Mouse (Mus musculus) thymus, adult 2 months (tissue): ENCODE results near the gene Ndst2. TPM values are rescaled to one million over a fixed set of nuclear protein-coding genes. Genes with fewer than 3 reads are reported as not detected.

Experiments
- DNase-seq: peaks from one replicate; pipeline ENCODE4 v3.0.0; 2021
- H3K27ac ChIP-seq: fragments of 200-500 bp; 2 replicates; pipeline ENCODE4 v1.5.1; 2012; ENCODE audit warnings: low read length, control low read depth; ENCODE audit not compliant: control insufficient read depth, insufficient read depth
- H3K27me3 ChIP-seq: fragments of 200-500 bp; 2 replicates; pipeline ENCODE4 v1.6.1; 2012; ENCODE audit warnings: mild to moderate bottlenecking, low read length, moderate library complexity, mixed read lengths; ENCODE audit not compliant: control insufficient read depth, insufficient read depth
- H3K36me3 ChIP-seq: fragments of 200-500 bp; 2 replicates; pipeline ENCODE4 v1.6.1; 2012; ENCODE audit warnings: mild to moderate bottlenecking, low read length, moderate library complexity; ENCODE audit not compliant: control insufficient read depth, insufficient read depth
- H3K4me1 ChIP-seq: fragments of 200-500 bp; replicated peaks from 2 replicates; pipeline ENCODE4 v1.6.1; 2012; ENCODE audit warnings: low read length; ENCODE audit not compliant: control insufficient read depth, insufficient read depth
- H3K4me3 ChIP-seq: fragments of 200-500 bp; 2 replicates; pipeline ENCODE4 v1.5.1; 2012; ENCODE audit warnings: mild to moderate bottlenecking, low read length, control low read depth, moderate library complexity; ENCODE audit not compliant: control insufficient read depth, insufficient read depth
- CTCF ChIP-seq: fragments of 200-500 bp; IDR thresholded peaks from 2 replicates; pipeline ENCODE4 v1.5.1; 2012; ENCODE audit warnings: mild to moderate bottlenecking, control low read depth, low read length, moderate library complexity, borderline replicate concordance; ENCODE audit not compliant: control insufficient read depth, poor library complexity, insufficient read depth; ENCODE audit errors: extremely low read depth
- POLR2A ChIP-seq: fragments of 200-500 bp; IDR thresholded peaks from 2 replicates; pipeline ENCODE4 v1.6.1; 2012; ENCODE audit warnings: mild to moderate bottlenecking, low read length, control low read depth, moderate library complexity; ENCODE audit not compliant: control insufficient read depth, poor library complexity, insufficient read depth; ENCODE audit errors: extremely low read depth
- WGBS: fragments of 180-500 bp; shearing (Covaris S2); methylation state at CpG from one replicate; pipeline ENCODE4 v1.1.7; 2018; 5-methylcytosine and 5-hydroxymethylcytosine counted together
- polyA plus RNA-seq: library from polyadenylated mRNA; depleted of rRNA; stranded (reverse); fragments of >200 nt; gene quantifications from 2 replicates; pipeline ENCODE4 v1.2.3, GENCODE M21; 2012; rRNA removed

Ndst2 gene
- 42.2 and 46.2 TPM in 2 replicates for polyA plus RNA-seq

DNA sequence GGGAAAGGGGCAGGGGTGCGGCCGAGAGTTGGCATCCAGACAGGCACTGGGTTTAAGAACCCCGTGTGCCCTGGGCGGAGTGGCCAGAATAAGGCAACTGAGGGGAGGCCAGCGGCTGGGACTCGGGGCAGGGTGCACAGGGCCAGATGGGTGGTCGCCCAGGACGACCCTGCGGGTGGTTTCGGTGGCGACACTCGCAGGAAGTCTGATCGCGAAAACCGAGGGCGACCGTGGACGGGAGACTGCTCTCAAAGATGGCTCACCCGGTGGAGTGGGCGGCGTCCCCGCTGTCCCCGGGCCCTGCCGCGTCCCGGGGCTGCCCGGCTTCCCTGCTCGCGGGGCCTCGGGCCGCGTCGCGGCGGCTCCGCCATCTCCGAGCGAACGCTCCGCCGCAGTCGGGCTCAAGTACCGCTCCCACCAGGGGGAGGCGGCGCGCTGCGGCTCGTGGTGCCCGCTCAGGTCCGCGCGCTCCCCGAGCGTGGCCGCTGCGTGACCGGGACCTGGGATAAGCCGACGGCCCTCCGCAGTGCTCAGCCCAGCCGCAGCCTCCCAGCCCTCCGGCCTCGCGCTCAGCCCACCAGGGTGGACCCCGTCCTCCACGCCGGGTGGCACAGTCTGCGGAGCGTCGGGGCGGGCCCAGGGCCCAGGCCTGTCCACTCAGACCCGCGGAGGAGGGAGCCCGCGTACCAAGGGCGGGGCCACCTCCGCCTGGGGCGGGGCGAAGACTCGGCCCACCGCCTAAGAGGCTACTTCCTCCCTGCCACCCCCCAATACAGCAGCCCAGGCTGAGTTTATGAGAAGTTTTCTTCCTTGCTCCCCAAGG is at the start of gene Ndst2:
TSS of gene Ndst2 (minus strand) at position 611 of the 823 bp plus-strand sequence.
- Histone ChIP-seq H3K4me1 (peaks cover 7% of the 10 kb centered on the region), H3K27me3 (no peaks in the 10 kb centered on the region), H3K36me3 (0 out of 2 replicates have a peak, but pooled peaks cover 3% of the 10 kb centered on the region), H3K27ac (no peak within 1 kb of the TSS), H3K4me3 (peak within 1 kb of the TSS; percentile 93)
- peak; percentile 51; the same call in 1 of the 2 replicates for TF ChIP-seq POLR2A
- no peak for TF ChIP-seq CTCF
- DNase-seq = peak; percentile 77
- whole genome bisulfite sequencing = under 1% methylated on average over 81 of the region's 81 CpGs

- DNase-seq = no peak
- no peak overlapping the region for H3K27ac ChIP-seq
- peaks cover 35% of the 10 kb centered on the region for H3K4me1 ChIP-seq
- H3K27me3 ChIP-seq = no peaks in the 10 kb centered on the region
- WGBS = 92% methylated on average over 6 of the region's 6 CpGs
- peaks cover 6% of the 10 kb centered on the region for H3K36me3 ChIP-seq
- TF ChIP-seq POLR2A = no peak
- no peak for TF ChIP-seq CTCF
- H3K4me3 ChIP-seq = no peak overlapping the region
Measured at GRCm38 (mm10) chr14:20783526-20783925, 49.2 kb upstream of the Ndst2 start.

GRCm38 (mm10) chr14:20782860-20783259 is 48.5 kb upstream of the Ndst2 start:
- TF ChIP-seq POLR2A (no peak), CTCF (no peak)
- Histone ChIP-seq H3K36me3 (peaks cover 13% of the 10 kb centered on the region), H3K4me1 (peaks cover 35% of the 10 kb centered on the region), H3K27ac (no peak overlapping the region), H3K4me3 (no peak overlapping the region), H3K27me3 (no peaks in the 10 kb centered on the region)
- WGBS = 94% methylated on average over 7 of the region's 7 CpGs
- DNase-seq = no peak

GRCm38 (mm10) chr14:20780217-20780616 is 45.9 kb upstream of the Ndst2 start:
- Histone ChIP-seq H3K4me3 (no peak overlapping the region), H3K27ac (no peak overlapping the region), H3K27me3 (no peaks in the 10 kb centered on the region), H3K36me3 (peaks cover 15% of the 10 kb centered on the region), H3K4me1 (peaks cover 28% of the 10 kb centered on the region)
- 92% methylated on average over 8 of the region's 8 CpGs for WGBS
- no peak for TF ChIP-seq POLR2A
- TF ChIP-seq CTCF = no peak
- no peak for DNase-seq

GRCm38 (mm10) chr14:20778496-20778895 is 44.1 kb upstream of the Ndst2 start:
- H3K4me3 ChIP-seq = no peak overlapping the region
- H3K4me1 ChIP-seq = peaks cover 24% of the 10 kb centered on the region
- WGBS = 97% methylated on average over 8 of the region's 8 CpGs
- H3K27ac ChIP-seq = no peak overlapping the region
- no peaks in the 10 kb centered on the region for H3K27me3 ChIP-seq
- peaks cover 15% of the 10 kb centered on the region for H3K36me3 ChIP-seq
- no peak for DNase-seq
- no peak for TF ChIP-seq POLR2A
- no peak for TF ChIP-seq CTCF

DNA sequence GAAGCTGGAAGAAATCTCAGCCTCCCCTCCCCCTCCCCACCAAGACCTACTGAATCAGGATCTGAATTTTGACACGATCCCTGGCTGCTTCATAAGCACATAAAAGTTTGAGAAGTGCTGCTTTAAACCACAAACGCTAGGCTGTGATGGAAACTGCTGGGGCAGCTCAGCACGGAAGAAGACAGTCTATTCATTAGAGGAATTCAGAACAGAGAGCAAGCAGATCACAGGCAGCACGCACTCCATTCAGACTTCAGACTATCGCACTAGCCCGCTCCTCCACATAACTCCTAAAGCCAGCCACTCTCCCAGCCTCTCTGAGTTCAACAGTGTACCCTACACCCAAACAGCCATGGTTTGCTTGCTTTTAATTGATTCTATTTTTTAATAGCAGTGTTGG is 41.3 kb upstream of the Ndst2 start:
- no peak for DNase-seq
- TF ChIP-seq POLR2A (no peak), CTCF (no peak)
- Histone ChIP-seq H3K27me3 (no peaks in the 10 kb centered on the region), H3K4me3 (no peak overlapping the region), H3K4me1 (peaks cover 30% of the 10 kb centered on the region), H3K36me3 (peaks cover 15% of the 10 kb centered on the region), H3K27ac (no peak overlapping the region; the same call in 1 of the 2 replicates)
- 12% methylated on average over 6 of the region's 6 CpGs for WGBS

- WGBS = 38% methylated on average over 3 of the region's 3 CpGs
- peaks cover 30% of the 10 kb centered on the region for H3K4me1 ChIP-seq
- no peaks in the 10 kb centered on the region for H3K27me3 ChIP-seq
- no peak overlapping the region for H3K4me3 ChIP-seq
- no peak overlapping the region for H3K27ac ChIP-seq
- peaks cover 12% of the 10 kb centered on the region for H3K36me3 ChIP-seq
- no peak for DNase-seq
- no peak for TF ChIP-seq CTCF
Measured at GRCm38 (mm10) chr14:20773410-20773809, 39.0 kb upstream of the Ndst2 start.
